Mouse (Mus musculus) lung, postnatal 0 days (tissue): ENCODE measurements around the gene Sf3b3.

Experiments used
- CTCF ChIP-seq: IDR thresholded peaks from 2 replicates; pipeline ENCODE4 v1.5.1; 2016; ENCODE audit warnings: antibody characterized with exemption, mild to moderate bottlenecking
- EP300 ChIP-seq: IDR thresholded peaks from 2 replicates; pipeline ENCODE4 v1.6.1; 2016; ENCODE audit warnings: antibody characterized with exemption, mild to moderate bottlenecking, control low read depth

DNA sequence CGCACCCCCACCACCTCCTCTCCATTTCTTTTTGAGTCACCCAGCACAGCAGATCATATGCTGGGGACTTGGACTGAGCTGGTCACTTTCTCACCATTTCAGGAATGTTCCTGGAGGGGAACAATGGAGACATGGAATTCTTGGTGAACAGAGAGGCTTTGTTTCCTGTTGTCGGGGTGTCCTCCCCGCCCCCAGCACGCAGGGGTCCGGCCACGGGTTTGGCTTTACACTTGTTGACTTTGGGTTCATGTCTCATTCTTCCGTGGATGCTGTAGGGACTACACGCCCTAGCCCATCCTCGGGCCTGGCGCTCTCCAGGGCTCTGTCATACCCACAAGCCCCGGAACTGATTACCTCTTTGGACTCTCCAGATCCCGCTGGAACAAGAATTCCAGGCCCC is 57.6 kb downstream of the Sf3b3 start:
- TF ChIP-seq CTCF = no peak
- no peak for TF ChIP-seq EP300
